Mouse (Mus musculus): ENCODE results near the gene Nek6. TPM values are rescaled to one million over a fixed set of nuclear protein-coding genes. Genes with fewer than 3 reads are reported as not detected.
A peak's percentile ranks its signal among the peaks of the same experiment; 100 is the strongest.

The Nek6 gene
- polyA plus RNA-seq, 1 experiment from 2014 or later = 55.0 TPM

- no peaks in the 10 kb centered on the region for H3K27me3 ChIP-seq (ENCODE audit: control insufficient read depth, insufficient read depth, low read length)
- no peak overlapping the region for H3K4me3 ChIP-seq (replicated peaks; ENCODE audit: low read length)
- no peaks in the 10 kb centered on the region for H3K9me3 ChIP-seq (ENCODE audit: control insufficient read depth, low read length)
- DNase-seq (ENCODE audit: low spot score) (peak; percentile 68), ATAC-seq (ENCODE audit: low FRiP score) (peak; percentile 68; the same call in 1 of the 2 replicates)
- peak overlapping the region; percentile 78 for H3K27ac ChIP-seq
- peaks cover 25% of the 10 kb centered on the region for H3K4me1 ChIP-seq (replicated peaks; ENCODE audit: control insufficient read depth, insufficient read depth, low read length)
- H3K9ac ChIP-seq = no peak overlapping the region
- H3K4me2 ChIP-seq (replicated peaks) = no peak overlapping the region
- 0 out of 2 replicates have a peak, but pooled peaks cover 3% of the 10 kb centered on the region for H3K36me3 ChIP-seq (replicated peaks; ENCODE audit: control insufficient read depth, insufficient read depth)
- 37% methylated on average over 13 of the region's 13 CpGs for WGBS
Measured at GRCm38 (mm10) chr2:38578602-38579521, 67.4 kb downstream of the Nek6 start.

DNA sequence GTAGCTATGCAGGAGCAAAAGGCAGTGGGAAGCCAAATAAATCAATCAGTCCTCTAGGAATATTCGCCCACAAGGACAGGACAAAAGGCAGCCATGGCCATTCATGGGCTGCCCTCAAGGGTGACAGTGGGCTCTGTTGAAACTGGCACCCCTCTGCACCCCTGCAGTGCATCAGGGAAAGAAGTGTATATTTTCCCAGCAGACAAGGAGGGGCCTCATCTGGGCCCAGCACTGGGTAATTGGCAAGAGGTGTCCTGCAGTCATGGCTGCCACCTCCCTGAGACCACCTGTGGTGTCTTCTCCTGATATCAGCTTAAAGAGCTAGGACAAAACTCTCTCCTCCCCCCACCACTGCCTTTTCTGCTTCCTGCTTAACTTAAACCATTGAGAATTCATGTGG is 68.1 kb downstream of the Nek6 start:
- H3K9me3 ChIP-seq (ENCODE audit: control insufficient read depth, low read length) = no peaks in the 10 kb centered on the region
- no peak overlapping the region for H3K4me2 ChIP-seq (replicated peaks)
- 0 out of 2 replicates have a peak, but pooled peaks cover 3% of the 10 kb centered on the region for H3K36me3 ChIP-seq (replicated peaks; ENCODE audit: control insufficient read depth, insufficient read depth)
- H3K4me3 ChIP-seq (replicated peaks; ENCODE audit: low read length) = no peak overlapping the region
- H3K27ac ChIP-seq = peak overlapping the region; percentile 78
- ATAC-seq (ENCODE audit: low FRiP score) (no peak; the same call in 1 of the 2 replicates), DNase-seq (ENCODE audit: low spot score) (no peak)
- WGBS = 15% methylated on average over 1 of the region's 1 CpGs
- no peak overlapping the region for H3K9ac ChIP-seq
- H3K27me3 ChIP-seq (ENCODE audit: control insufficient read depth, insufficient read depth, low read length) = no peaks in the 10 kb centered on the region
- peaks cover 32% of the 10 kb centered on the region for H3K4me1 ChIP-seq (replicated peaks; ENCODE audit: control insufficient read depth, insufficient read depth, low read length)

GRCm38 (mm10) chr2:38583982-38584381 is 72.5 kb downstream of the Nek6 start:
- Histone ChIP-seq H3K27me3 (ENCODE audit: control insufficient read depth, insufficient read depth, low read length) (no peaks in the 10 kb centered on the region), H3K4me2 (replicated peaks) (no peak overlapping the region), H3K36me3 (replicated peaks; ENCODE audit: control insufficient read depth, insufficient read depth) (peaks cover 16% of the 10 kb centered on the region), H3K27ac (peak overlapping the region; percentile 66; the same call in 1 of the 2 replicates), H3K4me1 (replicated peaks; ENCODE audit: control insufficient read depth, insufficient read depth, low read length) (peaks cover 37% of the 10 kb centered on the region), H3K9me3 (ENCODE audit: control insufficient read depth, low read length) (no peaks in the 10 kb centered on the region), H3K4me3 (replicated peaks; ENCODE audit: low read length) (no peak overlapping the region), H3K9ac (no peak overlapping the region)
- DNase-seq (ENCODE audit: low spot score) = no peak
- no peak for ATAC-seq (ENCODE audit: low FRiP score)
- WGBS = 65% methylated on average over 2 of the region's 2 CpGs

DNA sequence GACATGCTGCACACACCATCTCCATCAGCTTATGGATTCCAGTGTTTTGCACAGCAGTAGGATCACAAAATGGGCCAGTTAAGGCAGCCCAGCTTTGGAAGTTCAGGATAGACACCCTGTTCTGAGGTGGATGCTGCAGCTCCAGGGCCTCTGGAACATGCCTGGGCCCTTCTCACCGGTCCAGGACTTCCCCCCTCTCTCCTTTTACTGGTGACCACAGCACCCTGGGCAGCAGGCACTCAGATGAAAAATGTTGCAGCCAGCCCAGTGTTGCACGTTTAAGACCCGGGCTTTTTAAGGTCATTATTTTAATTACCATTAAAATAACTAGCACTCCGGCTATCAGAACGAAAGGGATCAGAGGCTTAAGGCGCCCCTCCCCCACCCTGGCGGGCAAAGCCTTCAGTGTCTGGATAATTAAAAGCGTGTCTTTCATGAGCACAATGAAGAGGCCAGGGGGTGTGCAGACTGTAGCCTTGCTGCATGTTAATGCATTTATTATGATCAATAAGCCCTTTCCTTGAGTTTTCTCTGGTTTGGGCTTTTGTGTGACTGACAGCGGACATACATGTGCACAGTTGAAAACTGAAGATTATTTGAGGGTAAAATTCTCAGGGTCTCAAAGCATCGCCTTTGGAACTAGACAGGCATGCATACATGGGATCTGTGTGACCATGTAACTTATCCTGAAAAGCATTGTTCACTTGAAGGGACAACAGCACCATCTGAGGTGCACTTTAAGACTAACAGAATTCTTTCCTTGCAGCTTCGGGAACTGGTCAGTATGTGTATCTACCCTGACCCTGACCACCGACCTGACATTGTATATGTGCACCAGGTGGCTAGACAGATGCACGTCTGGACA is 73.3 kb downstream of the Nek6 start:
- Histone ChIP-seq H3K27me3 (ENCODE audit: control insufficient read depth, insufficient read depth, low read length) (no peaks in the 10 kb centered on the region), H3K9ac (peak overlapping the region; percentile 44), H3K27ac (peak overlapping the region; percentile 66), H3K4me2 (replicated peaks) (no peak overlapping the region), H3K4me3 (replicated peaks; ENCODE audit: low read length) (no peak overlapping the region), H3K36me3 (replicated peaks; ENCODE audit: control insufficient read depth, insufficient read depth) (peaks cover 24% of the 10 kb centered on the region), H3K4me1 (replicated peaks; ENCODE audit: control insufficient read depth, insufficient read depth, low read length) (peaks cover 30% of the 10 kb centered on the region), H3K9me3 (ENCODE audit: control insufficient read depth, low read length) (no peaks in the 10 kb centered on the region)
- DNase-seq (ENCODE audit: low spot score) = peak; percentile 52
- WGBS = 17% methylated on average over 13 of the region's 13 CpGs
- ATAC-seq (ENCODE audit: low FRiP score) = peak; percentile 44

- H3K27ac ChIP-seq = peak overlapping the region; percentile 66
- H3K9me3 ChIP-seq (ENCODE audit: control insufficient read depth, low read length) = no peaks in the 10 kb centered on the region
- no peak overlapping the region for H3K4me2 ChIP-seq (replicated peaks)
- H3K27me3 ChIP-seq (ENCODE audit: control insufficient read depth, insufficient read depth, low read length) = no peaks in the 10 kb centered on the region
- no peak overlapping the region for H3K4me3 ChIP-seq (replicated peaks; ENCODE audit: low read length)
- H3K4me1 ChIP-seq (replicated peaks; ENCODE audit: control insufficient read depth, insufficient read depth, low read length) = peaks cover 28% of the 10 kb centered on the region
- DNase-seq (ENCODE audit: low spot score) = no peak
- no peak overlapping the region for H3K9ac ChIP-seq
- peak; percentile 14; the same call in 1 of the 2 replicates for ATAC-seq (ENCODE audit: low FRiP score)
- peaks cover 29% of the 10 kb centered on the region for H3K36me3 ChIP-seq (replicated peaks; ENCODE audit: control insufficient read depth, insufficient read depth)
- 22% methylated on average over 5 of the region's 5 CpGs for WGBS
Measured at GRCm38 (mm10) chr2:38585379-38585736, 73.9 kb downstream of the Nek6 start.

- Histone ChIP-seq H3K4me3 (replicated peaks; ENCODE audit: low read length) (no peak overlapping the region), H3K27ac (no peak overlapping the region), H3K27me3 (ENCODE audit: control insufficient read depth, insufficient read depth, low read length) (no peaks in the 10 kb centered on the region), H3K4me1 (replicated peaks; ENCODE audit: control insufficient read depth, insufficient read depth, low read length) (peaks cover 28% of the 10 kb centered on the region), H3K9me3 (ENCODE audit: control insufficient read depth, low read length) (no peaks in the 10 kb centered on the region), H3K9ac (no peak overlapping the region), H3K36me3 (replicated peaks; ENCODE audit: control insufficient read depth, insufficient read depth) (peaks cover 34% of the 10 kb centered on the region), H3K4me2 (replicated peaks) (no peak overlapping the region)
- ATAC-seq (ENCODE audit: low FRiP score) (no peak), DNase-seq (ENCODE audit: low spot score) (no peak)
- WGBS = 86% methylated on average over 6 of the region's 6 CpGs
Measured at GRCm38 (mm10) chr2:38586733-38587132, 75.3 kb downstream of the Nek6 start.

- H3K36me3 ChIP-seq (replicated peaks; ENCODE audit: control insufficient read depth, insufficient read depth) = peaks cover 30% of the 10 kb centered on the region
- peak; percentile 70; the same call in 1 of the 2 replicates for ATAC-seq (ENCODE audit: low FRiP score)
- H3K4me3 ChIP-seq (replicated peaks; ENCODE audit: low read length) = no peak overlapping the region
- no peak overlapping the region for H3K4me2 ChIP-seq (replicated peaks)
- whole genome bisulfite sequencing = 55% methylated on average over 6 of the region's 6 CpGs
- H3K4me1 ChIP-seq (replicated peaks; ENCODE audit: control insufficient read depth, insufficient read depth, low read length) = peaks cover 27% of the 10 kb centered on the region; the same call in 1 of the 2 replicates
- H3K27ac ChIP-seq = no peak overlapping the region; the same call in 1 of the 2 replicates
- no peaks in the 10 kb centered on the region for H3K27me3 ChIP-seq (ENCODE audit: control insufficient read depth, insufficient read depth, low read length)
- H3K9ac ChIP-seq = peak overlapping the region; percentile 35; the same call in 1 of the 2 replicates
- no peaks in the 10 kb centered on the region for H3K9me3 ChIP-seq (ENCODE audit: control insufficient read depth, low read length)
- peak; percentile 65 for DNase-seq (ENCODE audit: low spot score)
Measured at GRCm38 (mm10) chr2:38591751-38592459, 80.5 kb downstream of the Nek6 start.

DNA sequence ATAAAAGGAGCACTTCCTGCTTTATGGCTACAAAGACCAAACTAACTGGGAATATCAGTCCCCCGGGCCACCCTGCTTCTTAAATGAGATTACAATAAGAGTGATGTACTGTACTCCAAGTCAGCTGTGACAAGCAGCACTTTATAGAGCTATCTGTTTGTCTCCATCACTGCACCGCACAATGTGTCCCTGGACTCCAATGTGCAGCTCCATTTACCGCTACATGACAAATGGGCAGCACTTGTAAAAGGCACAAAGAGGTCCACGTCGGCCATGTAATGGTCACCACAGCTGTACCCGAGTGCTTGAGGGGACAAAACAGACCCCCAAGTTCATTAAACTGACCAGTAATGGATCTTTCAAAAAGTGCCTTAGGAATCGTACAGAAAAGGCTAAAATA is 83.4 kb downstream of the Nek6 start:
- ATAC-seq (ENCODE audit: low FRiP score) = no peak

More for the DNA sequence above, 83.4 kb downstream of the Nek6 start:
- no peaks in the 10 kb centered on the region for H3K27me3 ChIP-seq (ENCODE audit: control insufficient read depth, insufficient read depth, low read length)
- H3K27ac ChIP-seq = no peak overlapping the region
- no peak overlapping the region for H3K4me3 ChIP-seq (replicated peaks; ENCODE audit: low read length)
- DNase-seq (ENCODE audit: low spot score) = no peak
- no peaks in the 10 kb centered on the region for H3K9me3 ChIP-seq (ENCODE audit: control insufficient read depth, low read length)
- H3K9ac ChIP-seq = no peak overlapping the region
- WGBS = 46% methylated on average over 7 of the region's 7 CpGs
- H3K36me3 ChIP-seq (replicated peaks; ENCODE audit: control insufficient read depth, insufficient read depth) = peaks cover 9% of the 10 kb centered on the region
- H3K4me2 ChIP-seq (replicated peaks) = no peak overlapping the region
- peaks cover 27% of the 10 kb centered on the region; the same call in 1 of the 2 replicates for H3K4me1 ChIP-seq (replicated peaks; ENCODE audit: control insufficient read depth, insufficient read depth, low read length)
